Mouse (Mus musculus) gastrocnemius, adult 8-10 months (tissue): ENCODE data around the gene Gm14408. TPM values are rescaled to one million over a fixed set of nuclear protein-coding genes. Genes with fewer than 3 reads are reported as not detected.
"Not testable (repeated sequence)": the region's sequence is repeated elsewhere in the genome, so short reads cannot be mapped to it uniquely, and the experiment has no call there.

Experiments
- DNase-seq, 2 experiments: peaks; one replicate each; pipeline ENCODE4 v3.0.0; 2022; ENCODE audit warnings: low spot score in 2 of 2
- total RNA-seq, 4 experiments: library from RNA; stranded (reverse); gene quantifications; 2 replicates each; pipeline ENCODE4 v1.2.4; 2022

Gene Gm14408
- not detected for total RNA-seq

- not testable (repeated sequence) for DNase-seq
These were observed at the start of gene Gm14408 for GRCm38 (mm10) chr2:176830840-176831239. Gene Gm14408 (plus strand): TSS chr2:176831140.

- not testable (repeated sequence) for DNase-seq
These were observed 32.6 kb upstream of the Gm14408 start, which contains the start of gene Gm14295 for GRCm38 (mm10) chr2:176798312-176798711. Gene Gm14295 (plus strand): TSS chr2:176798612.

- not testable (repeated sequence) for DNase-seq
These were observed 32.2 kb upstream of the Gm14408 start for GRCm38 (mm10) chr2:176798785-176799184.

Other genes starting within 250 kb of the Gm14408 start
- gene Gm14308, start 194.8 kb upstream of the Gm14408 start, total RNA-seq, result 1 to 10 TPM in 2 of 4 experiments, under 1 TPM in 1, not detected in 1; 0.86 to 2.2 (median 2.2) TPM
- gene Zfp973, start 160.6 kb upstream of the Gm14408 start, total RNA-seq, result 10 to 100 TPM; 12.2 to 16.2 (median 13.3) TPM
- gene Gm14305, start 122.8 kb upstream of the Gm14408 start, total RNA-seq, result 1 to 10 TPM; 7.1 to 9.6 (median 8.2) TPM
- 10 to 100 TPM; 10.7 to 20.8 (median 12.1) TPM for gene Gm14295, start 32.5 kb upstream of the Gm14408 start, total RNA-seq
- gene Gm14296, start 96.7 kb downstream of the Gm14408 start, total RNA-seq, result 1 to 10 TPM; 2.1 to 3.7 (median 3.1) TPM
- 10 to 100 TPM; 35.6 to 44.6 (median 38.8) TPM for gene Gm14419, start 169.8 kb downstream of the Gm14408 start, total RNA-seq
- 1 to 10 TPM in 3 of 4 experiments, under 1 TPM in 1; 0.97 to 1.7 (median 1.5) TPM for gene Gm14401, start 243.2 kb downstream of the Gm14408 start, total RNA-seq